Mouse (Mus musculus): ENCODE measurements around the gene Zbtb46. TPM values are rescaled to one million over a fixed set of nuclear protein-coding genes. Genes with fewer than 3 reads are reported as not detected.
A peak's percentile ranks its signal among the peaks of the same experiment; 100 is the strongest.

Zbtb46 gene
- polyA plus RNA-seq, 1 experiment from 2014 or later = 9.1 TPM

DNA sequence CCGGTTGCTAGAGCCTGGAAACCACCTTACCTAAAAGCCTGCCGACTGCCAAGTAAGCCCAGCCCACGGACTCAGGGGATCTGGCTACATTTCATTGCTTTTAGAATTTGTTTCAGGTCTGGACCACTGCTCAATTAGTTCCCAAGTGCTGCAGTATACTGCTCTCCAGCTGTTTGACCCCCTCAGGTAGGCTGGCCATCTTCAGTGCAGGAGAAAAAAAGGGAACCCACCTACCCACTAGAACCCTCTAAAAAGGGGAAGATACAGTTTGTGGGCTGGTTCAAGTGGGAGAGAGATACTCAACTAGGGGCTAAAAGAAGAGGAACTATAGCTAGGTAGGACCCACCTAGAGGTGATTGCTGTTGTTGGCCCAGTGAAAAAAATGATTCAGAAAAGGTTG lies 33.0 kb upstream of the Zbtb46 start:
- Histone ChIP-seq H3K27ac (ENCODE audit: low read depth) (no peak overlapping the region), H3K4me2 (ENCODE audit: low read length) (no peak overlapping the region), H3K27me3 (replicated peaks; ENCODE audit: control insufficient read depth, insufficient read depth, low read length) (no peaks in the 10 kb centered on the region), H3K4me1 (replicated peaks; ENCODE audit: control insufficient read depth, insufficient read depth, low read length) (peaks cover 13% of the 10 kb centered on the region), H3K9me3 (ENCODE audit: control insufficient read depth, low read length) (no peaks in the 10 kb centered on the region), H3K36me3 (ENCODE audit: control insufficient read depth, insufficient read depth, low read length) (no peaks in the 10 kb centered on the region), H3K9ac (ENCODE audit: low read length) (no peak overlapping the region), H3K4me3 (ENCODE audit: low read depth, low read length) (no peak overlapping the region)
- no peak for ATAC-seq (replicated peaks; ENCODE audit: low FRiP score, low TSS enrichment, low read depth)
- no peak for DNase-seq (ENCODE audit: low spot score)
- 38% methylated on average over 3 of the region's 3 CpGs for WGBS

DNA sequence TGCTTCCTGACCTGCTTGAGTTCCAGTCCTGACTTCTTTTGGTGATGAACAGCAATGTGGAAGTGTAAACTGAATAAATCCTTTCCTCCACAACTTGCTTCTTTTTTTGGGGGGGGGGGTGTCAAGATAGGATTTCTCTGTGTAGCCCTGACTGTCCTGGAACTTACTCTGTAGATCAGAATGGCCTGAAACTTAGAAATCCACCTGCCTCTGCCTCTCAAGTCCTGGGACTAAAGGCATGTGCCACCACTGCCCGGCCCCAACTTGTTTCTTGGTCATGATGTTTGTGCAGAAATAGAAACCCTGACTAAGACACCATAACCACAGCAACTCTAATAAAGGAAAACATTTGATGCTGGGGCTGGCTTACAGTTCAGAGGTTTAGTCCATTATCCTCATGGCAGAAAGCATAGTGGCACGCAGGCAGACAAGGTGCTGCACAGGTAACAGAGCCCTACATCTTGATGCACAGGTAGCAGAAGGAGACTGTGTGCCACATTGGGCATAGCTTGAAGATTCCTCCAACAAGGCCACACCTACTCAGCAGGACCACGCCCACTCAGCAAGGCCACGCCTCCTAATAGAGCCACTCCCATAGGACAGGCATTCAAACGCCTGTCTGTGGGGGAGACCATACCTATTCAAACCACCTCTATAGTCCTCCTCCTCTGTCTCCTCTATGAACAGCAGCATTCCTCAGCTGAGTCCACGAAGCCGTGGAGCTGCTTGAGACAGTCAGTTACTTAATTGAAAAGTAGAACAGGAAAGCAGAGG lies 32.4 kb upstream of the Zbtb46 start:
- WGBS = 31% methylated on average over 7 of the region's 7 CpGs
- DNase-seq (ENCODE audit: low spot score) = no peak

DNA sequence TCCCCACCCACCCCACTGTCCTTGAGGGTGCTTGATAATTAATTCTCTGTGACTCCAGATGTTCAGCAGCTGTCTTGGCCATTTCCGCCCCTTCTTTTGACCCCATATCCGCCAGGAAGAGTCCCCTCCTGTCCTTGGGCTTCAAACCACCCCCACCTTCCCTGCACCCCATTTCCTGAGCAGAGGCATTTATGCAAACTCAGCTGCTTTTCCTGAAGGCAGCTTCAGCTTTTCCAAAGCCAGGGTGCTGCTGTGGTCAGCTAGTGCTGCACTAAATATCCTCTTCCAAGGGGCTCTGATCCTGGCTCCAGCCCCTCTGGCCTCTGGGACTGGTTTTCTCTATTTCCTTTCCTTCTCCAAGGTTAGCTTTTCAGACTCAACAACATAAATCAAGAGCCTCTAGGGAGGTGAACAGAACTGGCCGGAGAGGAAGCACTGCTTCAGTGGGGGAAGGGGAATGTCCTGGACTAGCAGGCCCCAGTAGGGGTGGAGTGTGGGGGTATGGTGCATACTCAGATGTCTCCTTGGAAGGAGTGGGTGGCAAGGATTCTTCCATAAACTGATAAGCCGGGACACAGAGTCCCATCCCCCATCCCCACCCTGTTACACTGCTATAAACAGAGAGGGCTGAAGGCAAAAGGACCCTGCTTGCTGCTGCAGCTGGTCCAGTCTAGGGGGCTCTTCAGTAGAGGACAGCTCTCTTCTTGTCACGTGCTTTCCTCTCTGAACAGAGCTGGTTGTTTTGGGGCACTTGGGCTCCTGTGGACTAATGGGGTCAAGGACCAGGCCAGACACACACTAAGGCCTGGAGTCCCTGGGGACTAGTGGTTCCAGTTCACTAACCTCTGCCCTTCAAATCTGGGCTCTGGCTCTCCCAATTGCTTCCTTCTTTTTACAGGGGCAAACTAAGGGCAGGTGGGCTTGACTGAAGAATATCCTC lies 28.4 kb upstream of the Zbtb46 start:
- no peaks in the 10 kb centered on the region for H3K9me3 ChIP-seq (ENCODE audit: control insufficient read depth, low read length)
- peak overlapping the region; percentile 27 for H3K4me2 ChIP-seq (ENCODE audit: low read length)
- ATAC-seq (replicated peaks; ENCODE audit: low FRiP score, low TSS enrichment, low read depth) (peak; percentile 85), DNase-seq (ENCODE audit: low spot score) (peak; percentile 68)
- no peak overlapping the region for H3K4me3 ChIP-seq (ENCODE audit: low read depth, low read length)
- 0 out of 2 replicates have a peak overlapping the region, but pooled peaks have one; percentile 10 for H3K9ac ChIP-seq (ENCODE audit: low read length)
- H3K4me1 ChIP-seq (replicated peaks; ENCODE audit: control insufficient read depth, insufficient read depth, low read length) = peaks cover 29% of the 10 kb centered on the region
- no peaks in the 10 kb centered on the region for H3K27me3 ChIP-seq (replicated peaks; ENCODE audit: control insufficient read depth, insufficient read depth, low read length)
- no peaks in the 10 kb centered on the region for H3K36me3 ChIP-seq (ENCODE audit: control insufficient read depth, insufficient read depth, low read length)
- 13% methylated on average over 5 of the region's 5 CpGs for whole genome bisulfite sequencing
- peak overlapping the region; percentile 83 for H3K27ac ChIP-seq (ENCODE audit: low read depth)

More for the DNA sequence above, 32.4 kb upstream of the Zbtb46 start:
- H3K4me3 ChIP-seq (ENCODE audit: low read depth, low read length) = no peak overlapping the region
- no peak overlapping the region for H3K27ac ChIP-seq (ENCODE audit: low read depth)
- no peaks in the 10 kb centered on the region for H3K27me3 ChIP-seq (replicated peaks; ENCODE audit: control insufficient read depth, insufficient read depth, low read length)
- ATAC-seq (replicated peaks; ENCODE audit: low FRiP score, low TSS enrichment, low read depth) = no peak
- H3K9me3 ChIP-seq (ENCODE audit: control insufficient read depth, low read length) = no peaks in the 10 kb centered on the region
- H3K4me1 ChIP-seq (replicated peaks; ENCODE audit: control insufficient read depth, insufficient read depth, low read length) = peaks cover 19% of the 10 kb centered on the region
- no peaks in the 10 kb centered on the region for H3K36me3 ChIP-seq (ENCODE audit: control insufficient read depth, insufficient read depth, low read length)
- no peak overlapping the region for H3K4me2 ChIP-seq (ENCODE audit: low read length)
- no peak overlapping the region for H3K9ac ChIP-seq (ENCODE audit: low read length)

GRCm38 (mm10) chr2:181485741-181486140 lies 26.5 kb upstream of the Zbtb46 start:
- H3K27me3 ChIP-seq (replicated peaks; ENCODE audit: control insufficient read depth, insufficient read depth, low read length) = no peaks in the 10 kb centered on the region
- WGBS = 14% methylated on average over 1 of the region's 1 CpGs
- H3K36me3 ChIP-seq (ENCODE audit: control insufficient read depth, insufficient read depth, low read length) = no peaks in the 10 kb centered on the region
- H3K9me3 ChIP-seq (ENCODE audit: control insufficient read depth, low read length) = no peaks in the 10 kb centered on the region
- DNase-seq (ENCODE audit: low spot score) = no peak
- peak overlapping the region; percentile 43; the same call in 1 of the 2 replicates for H3K27ac ChIP-seq (ENCODE audit: low read depth)
- H3K9ac ChIP-seq (ENCODE audit: low read length) = no peak overlapping the region
- H3K4me2 ChIP-seq (ENCODE audit: low read length) = no peak overlapping the region
- H3K4me1 ChIP-seq (replicated peaks; ENCODE audit: control insufficient read depth, insufficient read depth, low read length) = peaks cover 29% of the 10 kb centered on the region
- ATAC-seq (replicated peaks; ENCODE audit: low FRiP score, low TSS enrichment, low read depth) = no peak
- H3K4me3 ChIP-seq (ENCODE audit: low read depth, low read length) = no peak overlapping the region

GRCm38 (mm10) chr2:181484456-181485233 lies 25.4 kb upstream of the Zbtb46 start:
- Histone ChIP-seq H3K9ac (ENCODE audit: low read length) (no peak overlapping the region), H3K4me1 (replicated peaks; ENCODE audit: control insufficient read depth, insufficient read depth, low read length) (peaks cover 29% of the 10 kb centered on the region), H3K9me3 (ENCODE audit: control insufficient read depth, low read length) (no peaks in the 10 kb centered on the region), H3K36me3 (ENCODE audit: control insufficient read depth, insufficient read depth, low read length) (no peaks in the 10 kb centered on the region), H3K4me3 (ENCODE audit: low read depth, low read length) (no peak overlapping the region), H3K27me3 (replicated peaks; ENCODE audit: control insufficient read depth, insufficient read depth, low read length) (no peaks in the 10 kb centered on the region), H3K27ac (ENCODE audit: low read depth) (no peak overlapping the region), H3K4me2 (ENCODE audit: low read length) (no peak overlapping the region)
- 86% methylated on average over 6 of the region's 6 CpGs for WGBS
- ATAC-seq (replicated peaks; ENCODE audit: low FRiP score, low TSS enrichment, low read depth) = no peak
- DNase-seq (ENCODE audit: low spot score) = no peak

GRCm38 (mm10) chr2:181483562-181484318 lies 24.5 kb upstream of the Zbtb46 start:
- DNase-seq (ENCODE audit: low spot score) (no peak), ATAC-seq (replicated peaks; ENCODE audit: low FRiP score, low TSS enrichment, low read depth) (no peak)
- Histone ChIP-seq H3K9me3 (ENCODE audit: control insufficient read depth, low read length) (no peaks in the 10 kb centered on the region), H3K4me1 (replicated peaks; ENCODE audit: control insufficient read depth, insufficient read depth, low read length) (peaks cover 29% of the 10 kb centered on the region), H3K27me3 (replicated peaks; ENCODE audit: control insufficient read depth, insufficient read depth, low read length) (no peaks in the 10 kb centered on the region), H3K4me2 (ENCODE audit: low read length) (no peak overlapping the region), H3K36me3 (ENCODE audit: control insufficient read depth, insufficient read depth, low read length) (no peaks in the 10 kb centered on the region), H3K27ac (ENCODE audit: low read depth) (no peak overlapping the region), H3K9ac (ENCODE audit: low read length) (no peak overlapping the region), H3K4me3 (ENCODE audit: low read depth, low read length) (no peak overlapping the region)
- 32% methylated on average over 7 of the region's 7 CpGs for WGBS

- H3K27me3 ChIP-seq (replicated peaks; ENCODE audit: control insufficient read depth, insufficient read depth, low read length) = no peaks in the 10 kb centered on the region
- H3K9ac ChIP-seq (ENCODE audit: low read length) = no peak overlapping the region
- H3K4me1 ChIP-seq (replicated peaks; ENCODE audit: control insufficient read depth, insufficient read depth, low read length) = peaks cover 28% of the 10 kb centered on the region
- 47% methylated on average over 2 of the region's 2 CpGs for WGBS
- no peak for ATAC-seq (replicated peaks; ENCODE audit: low FRiP score, low TSS enrichment, low read depth)
- H3K36me3 ChIP-seq (ENCODE audit: control insufficient read depth, insufficient read depth, low read length) = no peaks in the 10 kb centered on the region
- H3K9me3 ChIP-seq (ENCODE audit: control insufficient read depth, low read length) = no peaks in the 10 kb centered on the region
- no peak for DNase-seq (ENCODE audit: low spot score)
- no peak overlapping the region for H3K4me2 ChIP-seq (ENCODE audit: low read length)
- no peak overlapping the region for H3K27ac ChIP-seq (ENCODE audit: low read depth)
- H3K4me3 ChIP-seq (ENCODE audit: low read depth, low read length) = no peak overlapping the region
These were observed 23.9 kb upstream of the Zbtb46 start for GRCm38 (mm10) chr2:181483120-181483519.

All from intestine, embryonic 14.5 days (tissue).